Mouse (Mus musculus) heart, adult 2 months (tissue): ENCODE data around the gene Sel1l2.

Experiments used
- CTCF ChIP-seq: fragments of 200-600 bp; IDR thresholded peaks from 2 replicates; pipeline ENCODE4 v1.8.1; 2022; ENCODE audit warnings: antibody characterized with exemption, mild to moderate bottlenecking, moderate library complexity
- EP300 ChIP-seq: fragments of 200-500 bp; IDR thresholded peaks from 2 replicates; pipeline ENCODE4 v1.6.1; 2011; ENCODE audit warnings: low read depth, low read length, control low read depth; ENCODE audit not compliant: insufficient read depth
- POLR2A ChIP-seq: fragments of 200-500 bp; IDR thresholded peaks from 2 replicates; pipeline ENCODE4 v1.6.1; 2011; ENCODE audit warnings: mild to moderate bottlenecking, low read depth, low read length, control low read depth; ENCODE audit not compliant: insufficient read depth

DNA sequence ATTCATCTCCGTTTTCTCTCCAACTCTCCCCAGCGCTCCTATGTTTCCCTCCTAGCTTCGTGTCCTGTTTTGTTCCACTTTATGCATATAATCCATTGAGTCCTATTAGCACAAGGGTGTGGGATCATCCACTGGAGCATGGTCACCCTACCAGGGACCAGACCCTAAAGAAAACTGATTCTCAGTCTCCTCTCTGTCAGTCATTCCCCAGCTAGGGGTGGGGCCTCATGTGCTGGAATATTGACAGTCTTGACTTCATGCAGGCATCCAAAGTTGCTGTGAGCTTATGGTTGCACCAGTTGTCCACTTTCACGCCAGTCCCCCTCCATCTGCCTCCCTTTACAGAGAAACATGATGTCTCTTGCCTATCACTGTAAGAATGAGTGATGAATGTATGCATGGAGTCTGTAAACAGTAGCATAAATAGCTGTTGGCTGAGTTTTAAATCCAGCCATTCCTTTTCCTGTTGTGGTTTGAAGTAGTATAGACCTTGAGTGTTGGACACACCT, 174.9 kb downstream of the Sel1l2 start:
- TF ChIP-seq CTCF = no peak
- TF ChIP-seq POLR2A = no peak
- no peak for TF ChIP-seq EP300
